ENCODE assay signal across 10 mouse cellular contexts in the genomic region with DNA sequence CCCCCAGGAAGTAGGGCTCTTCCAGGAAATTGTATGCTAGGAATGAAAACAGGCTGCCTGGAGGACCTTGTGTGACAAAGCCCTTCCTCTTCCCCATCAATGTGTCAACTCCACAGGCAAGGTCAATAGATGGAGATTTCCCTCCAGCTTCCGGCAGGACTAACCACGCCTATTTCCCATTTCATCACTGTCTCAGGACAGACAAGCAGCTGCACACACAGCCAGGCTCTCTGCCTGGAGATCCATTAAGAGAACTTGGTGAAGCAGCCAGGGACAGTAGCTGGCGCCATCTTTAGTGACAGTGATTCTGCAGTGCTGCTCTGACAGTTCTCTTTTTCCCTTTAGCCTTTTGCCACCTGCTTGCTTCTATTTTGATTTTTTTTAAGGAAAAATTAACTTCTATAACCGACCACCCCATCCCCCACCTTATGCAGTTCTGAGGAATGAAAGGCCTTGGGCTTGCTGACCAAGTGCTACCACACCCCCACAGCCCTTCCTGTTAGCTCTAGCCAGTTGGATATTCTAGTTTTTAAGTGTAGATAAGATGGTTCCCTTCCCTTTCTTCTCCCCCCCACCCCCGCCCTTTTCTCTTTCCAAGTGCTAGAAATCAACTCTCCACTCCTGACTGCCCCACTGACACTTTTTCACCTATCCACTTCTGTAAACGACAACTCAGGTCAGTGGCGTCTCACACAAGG. TPM values are rescaled to one million over a fixed set of nuclear protein-coding genes. Genes with fewer than 3 reads are reported as not detected.
DNase-seq lines count a peak whose midpoint lies in the region; ATAC-seq lines count a peak whose summit lies in the region.
"Had no signal": no experiment of that assay in that cellular context is flagged by ENCODE, and none has a peak within 500 bp of the region (broad histone marks: within the 10 kb centered on the region; RNA-seq: fewer than 3 reads in every experiment).

No protein-coding gene starts in this region.

- H3K9ac ChIP-seq in intestine, embryonic 15.5 days, result no peak overlapping the region
- H3K9ac ChIP-seq in lung, embryonic 15.5 days, result no peak overlapping the region
- H3K9ac ChIP-seq: limb, embryonic 13.5 days had no signal

- peak; percentile 36 for ATAC-seq in intestine, embryonic 15.5 days
- peak; percentile 46; the same call in 1 of the 2 replicates for ATAC-seq in lung, embryonic 15.5 days (ENCODE audit: borderline replicate concordance, extremely low read depth, low FRiP score, low TSS enrichment)

- H3K27me3 ChIP-seq in intestine, embryonic 15.5 days (replicated peaks), result no peaks in the 10 kb centered on the region
- H3K27me3 ChIP-seq in lung, embryonic 15.5 days, result no peaks in the 10 kb centered on the region
- H3K27me3 ChIP-seq: limb, embryonic 13.5 days had no signal

- 63% methylated on average over 7 of the region's 7 CpGs for WGBS in intestine, embryonic 15.5 days
- WGBS in lung, embryonic 15.5 days, result 41% methylated on average over 7 of the region's 7 CpGs

- H3K4me1 ChIP-seq in intestine, embryonic 15.5 days (replicated peaks), result no peaks in the 10 kb centered on the region
- H3K4me1 ChIP-seq in lung, embryonic 15.5 days, result peaks cover 24% of the 10 kb centered on the region

- DNase-seq in adrenal gland, postnatal 10 days, result peak; percentile 33
- no peak for DNase-seq in adrenal gland, adult 8-10 months
- DNase-seq in adipocyte (ENCODE audit: low spot score), result peak; percentile 72
- no peak for DNase-seq in cerebellum, postnatal 36 days
- no peak for DNase-seq in layer of hippocampus, postnatal 10 days (ENCODE audit: low spot score in 2 of 2)
- no peak for DNase-seq in cerebellum, adult 9-10 months
- DNase-seq: B cell, adult 2 months had no signal

- no peak overlapping the region for H3K4me3 ChIP-seq in intestine, embryonic 15.5 days (replicated peaks)
- no peak overlapping the region for H3K4me3 ChIP-seq in lung, embryonic 15.5 days
- H3K4me3 ChIP-seq: limb, embryonic 13.5 days had no signal

- H3K36me3 ChIP-seq in intestine, embryonic 15.5 days, result peaks cover 21% of the 10 kb centered on the region; the same call in 1 of the 2 replicates
- peaks cover 20% of the 10 kb centered on the region for H3K36me3 ChIP-seq in lung, embryonic 15.5 days

- no peaks in the 10 kb centered on the region for H3K9me3 ChIP-seq in intestine, embryonic 15.5 days
- H3K9me3 ChIP-seq in lung, embryonic 15.5 days, result no peaks in the 10 kb centered on the region
- H3K9me3 ChIP-seq: limb, embryonic 13.5 days had no signal

- no peak overlapping the region for H3K4me2 ChIP-seq in intestine, embryonic 15.5 days (replicated peaks)
- no peak overlapping the region; the same call in 1 of the 2 replicates for H3K4me2 ChIP-seq in lung, embryonic 15.5 days

- H3K27ac ChIP-seq in intestine, embryonic 15.5 days, result no peak overlapping the region
- H3K27ac ChIP-seq in lung, embryonic 15.5 days, result peak overlapping the region; percentile 41

RNA-seq across cellular contexts. Expression of a gene that starts 21.8 kb away (rescaled TPM):
- 100 to 1,000 TPM; 193 to 202 TPM for total RNA-seq in adrenal gland, postnatal 10 days (2021)
- 100 to 1,000 TPM; 160 to 214 (median 189) TPM for total RNA-seq in adrenal gland, adult 8-10 months (2022)
- 193 and 208 TPM in 2 replicates for polyA plus RNA-seq in intestine, embryonic 15.5 days (2015; fragmentation: Nextera tagmentation; extraction: Ambion mirVana)
- polyA plus RNA-seq in lung, embryonic 15.5 days (2015; fragmentation: Nextera tagmentation; extraction: Ambion mirVana), result 302 and 307 TPM in 2 replicates
- 100 to 1,000 TPM; 101 to 102 TPM for total RNA-seq in layer of hippocampus, postnatal 10 days (2021)

RNA-seq across cellular contexts. Expression of a gene that starts 22.0 kb away (rescaled TPM):
- 10 to 100 TPM; 22.4 to 27.0 TPM for total RNA-seq in adrenal gland, postnatal 10 days (2021)
- 10 to 100 TPM; 15.8 to 26.3 (median 19.0) TPM for total RNA-seq in adrenal gland, adult 8-10 months (2022)
- 27.4 and 30.7 TPM in 2 replicates for polyA plus RNA-seq in intestine, embryonic 15.5 days (2015; fragmentation: Nextera tagmentation; extraction: Ambion mirVana)
- polyA plus RNA-seq in lung, embryonic 15.5 days (2015; fragmentation: Nextera tagmentation; extraction: Ambion mirVana), result 36.1 and 36.9 TPM in 2 replicates
- 10 to 100 TPM; 15.9 to 17.7 TPM for total RNA-seq in layer of hippocampus, postnatal 10 days (2021)

RNA-seq across cellular contexts. Expression of a gene that starts 24.0 kb away (rescaled TPM):
- 10 to 100 TPM; 17.4 to 25.7 TPM for total RNA-seq in adrenal gland, postnatal 10 days (2021)
- total RNA-seq in adrenal gland, adult 8-10 months (2022), result 10 to 100 TPM; 14.7 to 28.9 (median 21.4) TPM
- 14.2 and 18.3 TPM in 2 replicates for polyA plus RNA-seq in intestine, embryonic 15.5 days (2015; fragmentation: Nextera tagmentation; extraction: Ambion mirVana)
- polyA plus RNA-seq in lung, embryonic 15.5 days (2015; fragmentation: Nextera tagmentation; extraction: Ambion mirVana), result 20.0 and 22.9 TPM in 2 replicates
- 10 to 100 TPM; 21.7 to 24.5 TPM for total RNA-seq in layer of hippocampus, postnatal 10 days (2021)

RNA-seq across cellular contexts. Expression of a gene that starts 45.2 kb away (rescaled TPM):
- total RNA-seq in adrenal gland, postnatal 10 days (2021), result 100 to 1,000 TPM; 128 to 131 TPM
- total RNA-seq in adrenal gland, adult 8-10 months (2022), result 100 to 1,000 TPM; 124 to 171 (median 156) TPM
- polyA plus RNA-seq in intestine, embryonic 15.5 days (2015; fragmentation: Nextera tagmentation; extraction: Ambion mirVana), result 79.6 and 84.8 TPM in 2 replicates
- polyA plus RNA-seq in lung, embryonic 15.5 days (2015; fragmentation: Nextera tagmentation; extraction: Ambion mirVana), result 83.6 and 87.8 TPM in 2 replicates
- total RNA-seq in layer of hippocampus, postnatal 10 days (2021), result 100 to 1,000 TPM; 117 to 124 TPM

Comparison
In these comparisons a context has a peak if more than half of its experiments do, and no peak if none do; other contexts are left out.
1. DNase-seq: peak in adrenal gland, postnatal 10 days (single experiment) and adipocyte (single experiment); none in adrenal gland, adult 8-10 months (single experiment), cerebellum, postnatal 36 days (0 of 2), layer of hippocampus, postnatal 10 days (0 of 2) and cerebellum, adult 9-10 months (single experiment).